In genomic region chr10:128390366-128390765, GRCm38 (mm10) we compare ENCODE assay signal across 26 mouse cellular contexts. TPM values are rescaled to one million over a fixed set of nuclear protein-coding genes. Genes with fewer than 3 reads are reported as not detected.
DNase-seq lines count a peak whose midpoint lies in the region; ATAC-seq and TF ChIP-seq lines count a peak whose summit lies in the region.
"Had no signal": no experiment of that assay in that cellular context is flagged by ENCODE, and none has a peak within 500 bp of the region (broad histone marks: within the 10 kb centered on the region; RNA-seq: fewer than 3 reads in every experiment).

No protein-coding gene starts in this region.

- TF ChIP-seq EP300 in stomach, postnatal 0 days (optimal IDR thresholded peaks at IDR 0.05) = no peak

- H3K9me3 ChIP-seq in stomach, embryonic 15.5 days = no peaks in the 10 kb centered on the region
- no peaks in the 10 kb centered on the region for H3K9me3 ChIP-seq in stomach, postnatal 0 days (ENCODE audit: control insufficient read depth, low read length)
- no peaks in the 10 kb centered on the region for H3K9me3 ChIP-seq in embryonic facial prominence, embryonic 10.5 days
- H3K9me3 ChIP-seq: embryonic facial prominence, embryonic 15.5 days; forebrain, embryonic 10.5 days; forebrain, embryonic 15.5 days; heart, embryonic 13.5 days; hindbrain, embryonic 12.5 days had no signal

- H3K27ac ChIP-seq in stomach, embryonic 15.5 days = peak overlapping the region; percentile 28; the same call in 1 of the 2 replicates
- no peak overlapping the region for H3K27ac ChIP-seq in stomach, postnatal 0 days (replicated peaks)
- no peak overlapping the region for H3K27ac ChIP-seq in embryonic facial prominence, embryonic 10.5 days (replicated peaks)
- H3K27ac ChIP-seq: embryonic facial prominence, embryonic 15.5 days; forebrain, embryonic 10.5 days; forebrain, embryonic 15.5 days; heart, embryonic 13.5 days; hindbrain, embryonic 12.5 days had no signal

- H3K4me3 ChIP-seq in stomach, embryonic 15.5 days (replicated peaks) = no peak overlapping the region
- no peak overlapping the region for H3K4me3 ChIP-seq in stomach, postnatal 0 days (ENCODE audit: low read depth, low read length)
- H3K4me3 ChIP-seq in embryonic facial prominence, embryonic 10.5 days = no peak overlapping the region; the same call in 1 of the 2 replicates
- H3K4me3 ChIP-seq: embryonic facial prominence, embryonic 15.5 days; erythroblast, embryonic 14.5 days; forebrain, embryonic 10.5 days; forebrain, embryonic 15.5 days; heart, embryonic 13.5 days; hindbrain, embryonic 12.5 days had no signal

- no peak for TF ChIP-seq CTCF in stomach, postnatal 0 days (IDR thresholded peaks at IDR 0.05; ENCODE audit: low read depth)

- DNase-seq in cerebellum, postnatal 25 days = peak; percentile 19 to 32
- no peak for DNase-seq in stomach, postnatal 0 days (ENCODE audit: low spot score)
- peak; percentile 63 for DNase-seq in adrenal gland, postnatal 10 days
- DNase-seq in embryonic facial prominence, embryonic 10.5 days (ENCODE audit: low spot score) = peak; percentile 7
- DNase-seq in gastrocnemius, postnatal 4 days (ENCODE audit: low spot score in 2 of 2) = no peak
- DNase-seq: cerebellum, adult 18-20 months; cerebellum, adult 9-11 months; gastrocnemius, postnatal 10 days; heart, postnatal 36 days had no signal

- H3K4me2 ChIP-seq in stomach, embryonic 15.5 days = no peak overlapping the region
- H3K4me2 ChIP-seq in stomach, postnatal 0 days (replicated peaks; ENCODE audit: low read depth) = no peak overlapping the region
- H3K4me2 ChIP-seq: embryonic facial prominence, embryonic 15.5 days; forebrain, embryonic 15.5 days; heart, embryonic 13.5 days; hindbrain, embryonic 12.5 days had no signal

- H3K36me3 ChIP-seq in stomach, embryonic 15.5 days = peaks cover 77% of the 10 kb centered on the region
- H3K36me3 ChIP-seq in stomach, postnatal 0 days (ENCODE audit: control insufficient read depth, insufficient read depth, low read length) = peaks cover 54% of the 10 kb centered on the region
- peaks cover 100% of the 10 kb centered on the region for H3K36me3 ChIP-seq in embryonic facial prominence, embryonic 10.5 days (replicated peaks)

- no peaks in the 10 kb centered on the region for H3K4me1 ChIP-seq in stomach, embryonic 15.5 days
- no peaks in the 10 kb centered on the region for H3K4me1 ChIP-seq in stomach, postnatal 0 days (replicated peaks; ENCODE audit: control insufficient read depth, insufficient read depth)
- H3K4me1 ChIP-seq in embryonic facial prominence, embryonic 10.5 days = peaks cover 9% of the 10 kb centered on the region; the same call in 1 of the 2 replicates
- H3K4me1 ChIP-seq: forebrain, embryonic 15.5 days had no signal

- no peaks in the 10 kb centered on the region for H3K27me3 ChIP-seq in stomach, embryonic 15.5 days (replicated peaks)
- no peaks in the 10 kb centered on the region for H3K27me3 ChIP-seq in stomach, postnatal 0 days (ENCODE audit: control insufficient read depth, insufficient read depth, low read length)
- H3K27me3 ChIP-seq in embryonic facial prominence, embryonic 10.5 days (replicated peaks; ENCODE audit: low read depth, poor library complexity, severe bottlenecking) = no peaks in the 10 kb centered on the region
- H3K27me3 ChIP-seq: embryonic facial prominence, embryonic 15.5 days; forebrain, embryonic 15.5 days; heart, embryonic 13.5 days; hindbrain, embryonic 12.5 days had no signal

- H3K9ac ChIP-seq in stomach, embryonic 15.5 days = no peak overlapping the region
- H3K9ac ChIP-seq in stomach, postnatal 0 days (ENCODE audit: low read length) = no peak overlapping the region
- H3K9ac ChIP-seq: embryonic facial prominence, embryonic 15.5 days; forebrain, embryonic 15.5 days; hindbrain, embryonic 12.5 days had no signal

- no peak for ATAC-seq in cerebellum, adult (ENCODE audit: insufficient number of reproducible peaks, low FRiP score, low TSS enrichment)
- ATAC-seq in stomach, embryonic 15.5 days (ENCODE audit: insufficient read depth, low FRiP score, low read depth) = no peak
- no peak for ATAC-seq in stomach, postnatal 0 days (ENCODE audit: low FRiP score, low TSS enrichment)
- ATAC-seq in granulocyte monocyte progenitor cell, adult 5-6 weeks (replicated peaks; ENCODE audit: poor library complexity, severe bottlenecking) = no peak
- ATAC-seq: forebrain, embryonic 15.5 days; hindbrain, embryonic 16.5 days; inflammation-experienced regulatory T-cells, adult 6 months; intestine, postnatal 0 days had no signal

- WGBS in stomach, embryonic 15.5 days = 87% methylated on average over 12 of the region's 12 CpGs
- 86% methylated on average over 12 of the region's 12 CpGs for WGBS in stomach, postnatal 0 days
- 91% methylated on average over 12 of the region's 12 CpGs for WGBS in embryonic facial prominence, embryonic 10.5 days

RNA-seq across cellular contexts. Expression of gene Slc39a5, which starts 10.7 kb away (rescaled TPM):
- 34.5 and 39.4 TPM in 2 replicates for polyA plus RNA-seq in stomach, embryonic 15.5 days (2015; fragmentation: Nextera tagmentation; extraction: Ambion mirVana)
- polyA plus RNA-seq in stomach, postnatal 0 days (2015; fragmentation: Nextera tagmentation; extraction: Ambion mirVana) = 0.75 and 0.76 TPM in 2 replicates
- 1 to 10 TPM; 2.3 to 5.9 TPM for total RNA-seq in adrenal gland, postnatal 10 days (2021)
- 0.13 and 0.36 TPM in 2 replicates for polyA plus RNA-seq in embryonic facial prominence, embryonic 10.5 days (2016; fragmentation: Nextera tagmentation; extraction: Ambion mirVana)
- total RNA-seq in granulocyte monocyte progenitor cell, adult 5-6 weeks (2014; fragmentation: Nextera tagmentation) = not detected in 2 replicates
- not detected in 2 replicates for total RNA-seq in granulocyte monocyte progenitor cell, adult 5-6 weeks (2017)
- under 1 TPM in 1 of 2 experiments, not detected in 1; 0.23 TPM for total RNA-seq in gastrocnemius, postnatal 4 days (2021)
- total RNA-seq: gastrocnemius, postnatal 10 days; heart, adult 8-10 months; heart, postnatal 36 days; MEL had no signal
- polyA plus RNA-seq: C2C12; embryonic facial prominence, embryonic 11.5 days; forebrain, embryonic 10.5 days; heart, postnatal 0 days; inflammation-experienced regulatory T-cells, adult 6 months had no signal

RNA-seq across cellular contexts. Expression of gene Ankrd52, which starts 13.5 kb away (rescaled TPM):
- polyA plus RNA-seq in stomach, embryonic 15.5 days (2015; fragmentation: Nextera tagmentation; extraction: Ambion mirVana) = 12.8 and 15.8 TPM in 2 replicates
- 2.9 and 4.3 TPM in 2 replicates for polyA plus RNA-seq in stomach, postnatal 0 days (2015; fragmentation: Nextera tagmentation; extraction: Ambion mirVana)
- total RNA-seq in adrenal gland, postnatal 10 days (2021) = 10 to 100 TPM; 53.3 to 57.8 TPM
- polyA plus RNA-seq in embryonic facial prominence, embryonic 10.5 days (2016; fragmentation: Nextera tagmentation; extraction: Ambion mirVana) = 12.1 and 12.4 TPM in 2 replicates
- 58.1 and 60.1 TPM in 2 replicates for total RNA-seq in granulocyte monocyte progenitor cell, adult 5-6 weeks (2014; fragmentation: Nextera tagmentation)
- 9.1 and 11.3 TPM in 2 replicates for total RNA-seq in granulocyte monocyte progenitor cell, adult 5-6 weeks (2017)
- 10 to 100 TPM; 45.3 to 48.3 TPM for total RNA-seq in gastrocnemius, postnatal 4 days (2021)

RNA-seq across cellular contexts. Expression of gene Nabp2, which starts 20.9 kb away (rescaled TPM):
- polyA plus RNA-seq in stomach, embryonic 15.5 days (2015; fragmentation: Nextera tagmentation; extraction: Ambion mirVana) = 66.3 and 81.0 TPM in 2 replicates
- polyA plus RNA-seq in stomach, postnatal 0 days (2015; fragmentation: Nextera tagmentation; extraction: Ambion mirVana) = 53.5 and 54.4 TPM in 2 replicates
- 10 to 100 TPM; 58.0 to 59.9 TPM for total RNA-seq in adrenal gland, postnatal 10 days (2021)
- polyA plus RNA-seq in embryonic facial prominence, embryonic 10.5 days (2016; fragmentation: Nextera tagmentation; extraction: Ambion mirVana) = 119 and 129 TPM in 2 replicates
- total RNA-seq in granulocyte monocyte progenitor cell, adult 5-6 weeks (2014; fragmentation: Nextera tagmentation) = 80.4 and 115 TPM in 2 replicates
- total RNA-seq in granulocyte monocyte progenitor cell, adult 5-6 weeks (2017) = 58.6 and 60.5 TPM in 2 replicates
- total RNA-seq in gastrocnemius, postnatal 4 days (2021) = 10 to 100 TPM; 48.0 to 50.7 TPM

RNA-seq across cellular contexts. Expression of gene Rnf41, which starts 21.1 kb away (rescaled TPM):
- polyA plus RNA-seq in stomach, embryonic 15.5 days (2015; fragmentation: Nextera tagmentation; extraction: Ambion mirVana) = 33.2 and 35.4 TPM in 2 replicates
- 18.9 and 20.1 TPM in 2 replicates for polyA plus RNA-seq in stomach, postnatal 0 days (2015; fragmentation: Nextera tagmentation; extraction: Ambion mirVana)
- total RNA-seq in adrenal gland, postnatal 10 days (2021) = 10 to 100 TPM; 37.4 TPM
- polyA plus RNA-seq in embryonic facial prominence, embryonic 10.5 days (2016; fragmentation: Nextera tagmentation; extraction: Ambion mirVana) = 42.1 and 44.6 TPM in 2 replicates
- total RNA-seq in granulocyte monocyte progenitor cell, adult 5-6 weeks (2014; fragmentation: Nextera tagmentation) = 15.7 and 29.1 TPM in 2 replicates
- total RNA-seq in granulocyte monocyte progenitor cell, adult 5-6 weeks (2017) = 16.5 and 18.6 TPM in 2 replicates
- total RNA-seq in gastrocnemius, postnatal 4 days (2021) = 10 to 100 TPM; 21.9 to 24.0 TPM

RNA-seq across cellular contexts. Expression of gene Coq10a, which starts 21.6 kb away (rescaled TPM):
- polyA plus RNA-seq in stomach, embryonic 15.5 days (2015; fragmentation: Nextera tagmentation; extraction: Ambion mirVana) = 14.0 and 14.5 TPM in 2 replicates
- 12.9 and 13.8 TPM in 2 replicates for polyA plus RNA-seq in stomach, postnatal 0 days (2015; fragmentation: Nextera tagmentation; extraction: Ambion mirVana)
- 100 to 1,000 TPM in 1 of 2 experiments, 10 to 100 TPM in 1; 99.9 to 128 TPM for total RNA-seq in adrenal gland, postnatal 10 days (2021)
- 9.5 and 11.1 TPM in 2 replicates for polyA plus RNA-seq in embryonic facial prominence, embryonic 10.5 days (2016; fragmentation: Nextera tagmentation; extraction: Ambion mirVana)
- 20.8 and 28.4 TPM in 2 replicates for total RNA-seq in granulocyte monocyte progenitor cell, adult 5-6 weeks (2014; fragmentation: Nextera tagmentation)
- 6.8 and 7.9 TPM in 2 replicates for total RNA-seq in granulocyte monocyte progenitor cell, adult 5-6 weeks (2017)
- 100 to 1,000 TPM; 115 to 133 TPM for total RNA-seq in gastrocnemius, postnatal 4 days (2021)

Comparison
In these comparisons a context has a peak if more than half of its experiments do, and no peak if none do; other contexts are left out.
1. DNase-seq: peak in cerebellum, postnatal 25 days (2 of 2), adrenal gland, postnatal 10 days (single experiment) and embryonic facial prominence, embryonic 10.5 days (single experiment); none in stomach, postnatal 0 days (single experiment) and gastrocnemius, postnatal 4 days (0 of 2).